Mouse (Mus musculus): ENCODE results near the gene Gm20662.

Gm20662 gene

GRCm38 (mm10) chr9:107975399-107976386 lies 20.5 kb upstream of the Gm20662 start, which contains the start of gene Uba7:
Gene Uba7, plus strand, starts transcription at chr9:107975505.
- DNase-seq (ENCODE audit: low spot score), result no peak

GRCm38 (mm10) chr9:107978815-107979214 lies 17.3 kb upstream of the Gm20662 start:
- no peak for DNase-seq (ENCODE audit: low spot score)

- DNase-seq (ENCODE audit: low spot score), result peak; percentile 65
Observed at GRCm38 (mm10) chr9:107981684-107982605, 14.2 kb upstream of the Gm20662 start.

GRCm38 (mm10) chr9:107982681-107983346 lies 13.3 kb upstream of the Gm20662 start, which contains the start of gene Gm20661:
Gene Gm20661, plus strand, starts transcription at chr9:107983058.
- peak; percentile 71 for DNase-seq (ENCODE audit: low spot score)

DNA sequence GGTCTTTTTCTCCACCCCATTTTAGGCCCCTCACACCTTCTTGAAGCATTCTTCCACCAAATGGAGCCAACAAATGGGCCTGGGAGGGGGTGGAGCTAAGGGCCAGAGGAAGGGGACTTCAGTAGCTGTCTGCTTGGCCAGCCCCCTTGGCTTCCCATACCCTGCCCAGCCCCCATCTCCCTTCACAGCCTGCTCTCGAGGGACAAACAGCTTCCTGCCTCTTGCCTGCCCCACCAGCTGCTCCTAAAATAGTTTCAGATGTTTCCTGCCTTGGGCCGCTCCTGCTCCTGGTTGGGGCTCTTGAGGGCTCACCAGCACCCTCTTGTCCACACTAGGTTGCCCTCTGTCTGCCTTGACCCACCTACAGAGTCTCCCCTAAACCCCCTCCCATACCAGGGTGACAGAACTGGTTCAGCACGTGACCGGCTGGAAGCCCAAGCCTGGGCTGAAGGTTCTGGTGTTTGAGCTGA lies 12.7 kb upstream of the Gm20662 start:
- peak; percentile 72 for DNase-seq (ENCODE audit: low spot score)

DNA sequence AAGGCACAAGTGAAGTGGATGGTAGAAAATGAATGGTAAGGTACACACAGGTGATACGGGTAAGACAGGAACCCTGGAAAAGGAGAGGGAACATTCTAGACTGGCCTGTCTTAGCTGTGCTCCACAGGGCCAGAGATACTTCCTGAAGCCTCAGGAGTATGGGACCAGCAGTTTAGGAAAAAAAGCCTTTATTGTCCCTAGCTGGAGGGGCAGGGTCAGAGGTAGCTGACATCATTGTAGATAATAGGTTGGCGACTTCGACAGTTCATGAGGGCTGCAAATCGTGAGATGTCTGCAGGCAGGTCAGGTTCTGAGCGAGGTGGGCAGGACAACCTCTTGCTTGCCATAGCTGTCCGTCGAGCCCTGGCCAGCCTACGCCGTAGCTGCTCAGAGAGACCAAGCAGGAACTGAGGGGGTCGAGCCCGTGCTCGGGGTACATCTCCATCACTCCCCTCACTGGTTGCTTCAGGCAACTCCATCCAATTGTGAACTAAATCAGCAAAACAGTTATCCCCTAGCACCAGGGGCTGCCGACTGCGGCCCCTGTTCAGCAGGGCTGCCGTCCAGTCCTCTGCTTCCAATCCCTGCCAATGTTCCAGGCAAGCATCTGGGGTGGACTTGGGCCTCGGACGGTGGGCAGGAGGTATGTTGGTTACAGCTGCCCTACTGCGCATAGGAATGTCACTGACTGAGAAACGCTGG lies 11.9 kb upstream of the Gm20662 start:
- no peak for DNase-seq (ENCODE audit: low spot score)

DNA sequence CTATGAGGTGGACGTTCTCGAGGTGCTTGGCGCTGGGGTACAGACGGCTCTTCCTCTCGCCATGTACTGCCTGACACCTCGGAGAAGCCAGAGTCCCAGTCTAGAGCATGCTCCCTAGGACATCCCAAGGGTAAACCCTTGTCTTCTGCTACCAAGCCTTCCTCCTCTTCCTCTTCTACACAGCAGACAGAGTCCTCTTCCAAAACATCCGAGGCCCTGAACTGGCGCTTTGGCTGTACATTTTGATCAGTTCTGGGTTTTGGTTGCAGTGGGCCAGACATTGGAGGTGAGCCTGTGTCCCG lies 11.4 kb upstream of the Gm20662 start:
- no peak for DNase-seq (ENCODE audit: low spot score)

DNA sequence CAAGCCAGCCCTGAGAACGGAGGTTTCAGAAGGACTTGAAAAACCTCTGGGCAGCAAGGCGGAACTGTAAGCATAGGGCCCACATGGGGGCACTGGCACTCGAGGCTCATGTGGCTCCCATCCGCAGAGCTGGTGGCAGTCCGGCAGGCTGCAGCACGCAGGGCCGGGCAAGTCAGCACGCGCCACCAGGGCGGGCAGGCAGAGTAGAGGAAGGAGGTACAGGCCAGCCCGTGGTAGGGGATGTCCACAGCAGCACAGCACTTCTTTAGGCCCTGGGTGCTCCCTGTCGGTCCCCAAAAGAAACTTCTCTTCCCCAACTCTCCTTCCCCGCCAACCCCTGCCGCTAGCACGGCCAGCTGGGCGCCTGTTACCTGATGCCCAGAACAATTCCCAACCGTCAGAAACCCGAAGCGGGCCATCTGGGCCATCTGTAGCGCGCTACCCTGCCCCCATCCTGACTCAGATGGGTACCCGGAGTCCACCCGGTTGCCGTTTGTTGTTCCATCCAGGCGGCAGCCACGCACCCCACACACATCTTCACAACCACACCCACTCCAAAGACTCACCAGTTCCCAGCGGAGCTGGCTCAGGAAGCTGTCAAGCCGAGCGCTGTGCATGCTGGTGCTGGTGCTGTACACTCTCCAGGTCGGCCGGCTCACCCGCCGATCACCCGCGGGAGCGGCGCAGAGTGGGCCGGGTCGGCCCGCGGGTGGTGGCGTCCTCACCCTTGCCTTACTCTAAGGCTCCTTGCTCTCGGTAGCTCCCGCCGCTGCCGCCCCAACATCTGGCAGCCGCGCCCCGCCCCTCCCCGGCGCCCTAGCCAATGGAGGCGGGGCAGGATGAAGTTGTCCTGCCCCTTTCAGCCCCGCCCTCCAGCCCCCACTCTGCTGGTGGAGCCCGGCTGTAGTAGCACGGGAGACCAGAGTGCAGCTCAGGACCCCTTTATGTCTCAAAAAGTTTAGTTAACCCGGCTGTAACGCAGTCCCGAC lies 10.7 kb upstream of the Gm20662 start, which contains the start of gene Inka1:
TSS of gene Inka1 (minus strand) at position 749 of the 989 bp plus-strand sequence.
- DNase-seq (ENCODE audit: low spot score), result peak; percentile 83

GRCm38 (mm10) chr9:107986376-107986775 lies 9.8 kb upstream of the Gm20662 start:
- peak; percentile 84 for DNase-seq (ENCODE audit: low spot score)

GRCm38 (mm10) chr9:107987950-107988349 lies 8.2 kb upstream of the Gm20662 start:
- DNase-seq (ENCODE audit: low spot score), result no peak

DNA sequence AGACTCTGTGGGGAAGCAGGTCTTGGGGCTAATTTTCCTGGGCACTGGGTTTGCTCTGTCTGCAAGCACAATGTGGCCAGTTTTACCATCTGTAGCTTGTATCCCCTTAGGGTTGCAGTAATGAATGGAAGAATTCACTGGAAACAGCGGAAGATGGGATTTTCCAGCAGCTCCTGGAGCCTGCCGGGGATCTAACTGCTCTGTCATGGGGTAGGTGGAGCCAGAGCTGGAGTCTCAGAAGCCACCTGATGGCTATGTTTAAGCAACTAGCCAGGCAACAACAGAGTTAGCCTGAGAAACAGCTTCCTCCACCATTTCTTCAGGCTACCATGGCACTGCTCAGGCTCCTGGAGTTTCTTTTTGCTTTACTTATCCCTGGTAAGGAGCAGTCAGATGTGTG lies 4.0 kb upstream of the Gm20662 start, which contains the start of gene Cdhr4:
TSS of gene Cdhr4 (plus strand) at position 301 of the 400 bp plus-strand sequence.
- DNase-seq (ENCODE audit: low spot score), result no peak

- DNase-seq (ENCODE audit: low spot score), result no peak
Observed at GRCm38 (mm10) chr9:107993013-107993412, 3.1 kb upstream of the Gm20662 start.

GRCm38 (mm10) chr9:107994464-107994863 lies 1.7 kb upstream of the Gm20662 start:
- no peak for DNase-seq (ENCODE audit: low spot score)

GRCm38 (mm10) chr9:107995513-107995912 lies 636 bp upstream of the Gm20662 start:
- no peak for DNase-seq (ENCODE audit: low spot score)

GRCm38 (mm10) chr9:108001922-108002770 lies 6.0 kb downstream of the Gm20662 start, which contains the start of gene Ip6k1:
Gene Ip6k1, plus strand, starts transcription at chr9:108002501.
- peak; percentile 100 for DNase-seq (ENCODE audit: low spot score)

- no peak for DNase-seq (ENCODE audit: low spot score)
Observed at GRCm38 (mm10) chr9:108002778-108003530, 6.8 kb downstream of the Gm20662 start.

DNA sequence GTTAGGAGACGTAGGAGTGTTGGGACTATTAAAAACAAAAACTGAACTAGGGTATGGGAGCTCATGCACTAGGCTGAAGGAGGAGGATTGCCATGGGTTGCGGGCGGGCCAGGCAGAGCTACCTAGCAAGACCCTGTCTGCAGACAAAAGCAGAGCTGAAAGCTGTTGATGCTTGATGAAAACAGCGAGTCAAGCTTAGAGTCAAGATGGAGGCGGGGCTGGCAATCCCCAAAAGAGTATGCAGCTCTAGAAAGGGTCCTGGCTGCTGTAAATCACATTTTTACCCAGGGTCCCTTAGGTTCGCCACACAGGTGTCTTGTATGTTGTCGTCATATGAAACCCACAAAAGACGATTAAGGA lies 7.4 kb downstream of the Gm20662 start:
- DNase-seq (ENCODE audit: low spot score), result no peak

GRCm38 (mm10) chr9:108008041-108008440 lies 11.9 kb downstream of the Gm20662 start:
- DNase-seq (ENCODE audit: low spot score), result no peak

All from layer of hippocampus, adult 11-12 months (tissue).